Mouse (Mus musculus): ENCODE measurements around the gene Prkcz. TPM values are rescaled to one million over a fixed set of nuclear protein-coding genes. Genes with fewer than 3 reads are reported as not detected.

Gene Prkcz
- total RNA-seq, 2 experiments from 2014 or later, result 161 to 170 TPM

DNA sequence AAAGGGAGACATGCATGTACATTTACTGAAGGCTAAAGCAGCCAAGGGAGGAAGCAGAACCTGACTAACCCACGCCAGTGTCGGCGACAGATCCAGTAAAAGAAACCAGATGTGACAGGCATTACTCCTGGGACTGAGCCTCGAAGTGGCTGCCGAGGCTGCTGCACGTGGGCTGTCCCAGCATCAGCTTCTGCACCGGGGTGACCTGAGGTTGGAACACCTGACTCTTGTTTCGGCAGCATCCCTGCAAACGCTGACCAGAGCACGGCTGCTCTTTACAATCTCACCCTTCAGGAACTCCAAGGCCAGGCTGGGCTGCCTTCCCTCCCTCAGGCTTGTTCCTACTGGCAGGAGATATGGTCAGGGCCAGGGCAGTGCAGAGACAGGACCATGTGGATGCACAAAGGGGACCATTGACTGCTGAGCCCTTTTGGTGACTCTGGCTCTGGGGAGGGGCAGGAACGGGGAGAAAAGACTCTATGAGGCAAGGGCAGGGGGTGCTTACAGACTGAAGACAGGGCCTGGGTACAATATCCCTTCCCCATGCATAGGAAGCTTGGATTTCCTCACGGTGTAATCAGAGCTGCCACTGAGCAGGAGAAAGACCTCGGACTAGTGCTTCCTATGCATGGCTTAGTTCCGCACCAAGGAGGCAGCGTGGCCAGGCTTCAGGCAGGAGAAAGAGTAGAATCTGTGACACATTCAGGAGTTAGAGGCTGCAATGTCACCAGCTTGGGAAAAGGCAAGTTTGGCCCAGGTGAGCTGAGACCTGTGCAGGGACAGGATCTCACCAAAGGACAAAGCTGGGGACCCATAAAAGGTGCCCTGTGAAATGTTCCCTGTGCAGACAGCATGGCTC, 76.4 kb downstream of the Prkcz start:
- DNase-seq (ENCODE audit: extremely low spot score in 1 of 2, low spot score in 1 of 2), result no peak

DNA sequence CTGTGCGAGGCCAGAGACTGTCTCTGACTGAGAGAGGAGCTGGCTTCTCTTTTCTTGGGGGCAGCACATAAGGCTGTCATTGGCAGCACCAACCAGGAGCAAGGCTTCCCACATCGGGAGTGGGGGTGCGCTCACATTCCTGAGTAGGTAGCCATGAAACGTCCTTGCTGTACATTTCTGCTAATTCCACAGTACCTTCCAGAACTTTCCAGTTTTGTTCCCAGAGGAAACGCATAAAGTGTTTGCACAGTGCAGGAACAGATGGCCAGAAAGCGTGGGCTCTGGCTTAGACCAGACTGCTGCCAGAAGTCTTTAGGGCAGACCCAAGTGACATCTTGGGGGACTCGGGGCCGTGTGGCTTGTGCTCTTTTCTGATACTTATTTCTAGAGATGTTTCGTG, 77.6 kb downstream of the Prkcz start:
- DNase-seq (ENCODE audit: extremely low spot score in 1 of 2, low spot score in 1 of 2), result no peak

DNA sequence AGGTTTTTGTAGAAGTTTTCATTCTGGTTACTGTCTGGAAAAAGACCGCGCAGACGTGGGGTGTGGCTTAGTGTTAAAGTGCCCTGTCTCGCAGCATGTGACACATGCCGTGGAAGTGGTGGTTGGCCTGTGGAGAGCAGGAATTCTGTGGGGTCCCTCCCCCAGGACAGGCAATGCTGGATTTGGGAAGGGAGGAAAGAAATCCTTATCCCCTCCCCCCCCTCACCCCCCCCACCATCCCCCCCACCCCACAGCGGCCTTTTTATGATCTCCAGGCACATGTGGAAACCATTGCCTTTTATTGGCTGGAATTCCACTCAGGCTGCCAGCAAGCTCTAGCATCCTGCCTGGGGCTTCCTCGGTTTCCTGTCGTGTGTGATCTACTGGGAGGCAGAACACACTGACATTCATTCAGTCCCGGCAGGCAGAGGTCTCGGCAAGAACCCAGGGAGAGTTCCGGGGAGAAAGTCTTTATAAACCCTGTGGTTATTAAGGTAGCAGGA, 78.1 kb downstream of the Prkcz start:
- no peak for DNase-seq (ENCODE audit: extremely low spot score in 1 of 2, low spot score in 1 of 2)

DNA sequence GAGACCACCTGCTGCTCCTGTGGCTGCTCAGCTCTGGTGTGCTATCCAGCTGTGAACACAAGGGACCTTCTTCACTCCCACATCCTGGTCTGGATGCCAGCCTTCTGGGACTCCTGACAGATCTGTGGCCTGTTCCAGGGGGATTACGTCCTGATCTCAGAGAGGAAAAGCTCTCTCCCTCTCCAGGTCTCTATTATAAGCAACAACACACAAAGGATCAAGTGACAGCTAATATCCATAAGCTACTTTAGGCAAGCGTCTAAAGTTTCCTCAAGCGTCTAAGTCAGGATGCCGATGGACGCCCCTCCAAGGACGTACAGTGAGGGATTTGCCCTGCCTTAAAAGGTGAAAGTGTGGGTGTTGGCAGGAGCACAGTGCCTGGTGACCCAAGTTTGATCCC, 78.9 kb downstream of the Prkcz start:
- no peak for DNase-seq (ENCODE audit: extremely low spot score in 1 of 2, low spot score in 1 of 2)

DNA sequence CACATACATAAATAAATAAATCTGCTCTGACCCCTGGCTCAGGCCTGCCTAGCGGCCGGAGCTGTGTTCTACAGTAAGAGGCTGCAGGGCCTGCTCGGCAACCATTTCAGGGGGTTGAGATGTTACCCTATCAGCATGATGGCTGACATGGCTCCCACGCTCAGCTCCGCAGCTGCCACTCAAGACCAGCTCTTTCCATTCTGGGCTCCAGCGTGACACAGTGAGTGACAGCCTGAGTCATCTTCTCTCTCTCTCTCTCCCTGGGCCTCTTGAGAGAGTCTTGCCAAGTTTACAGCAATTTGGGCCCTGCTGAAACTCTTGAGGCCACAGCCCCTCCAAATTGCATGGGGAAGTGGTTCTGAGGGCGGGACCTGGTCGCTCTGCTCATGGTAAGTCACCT, 79.5 kb downstream of the Prkcz start:
- no peak for DNase-seq (ENCODE audit: extremely low spot score in 1 of 2, low spot score in 1 of 2)

DNA sequence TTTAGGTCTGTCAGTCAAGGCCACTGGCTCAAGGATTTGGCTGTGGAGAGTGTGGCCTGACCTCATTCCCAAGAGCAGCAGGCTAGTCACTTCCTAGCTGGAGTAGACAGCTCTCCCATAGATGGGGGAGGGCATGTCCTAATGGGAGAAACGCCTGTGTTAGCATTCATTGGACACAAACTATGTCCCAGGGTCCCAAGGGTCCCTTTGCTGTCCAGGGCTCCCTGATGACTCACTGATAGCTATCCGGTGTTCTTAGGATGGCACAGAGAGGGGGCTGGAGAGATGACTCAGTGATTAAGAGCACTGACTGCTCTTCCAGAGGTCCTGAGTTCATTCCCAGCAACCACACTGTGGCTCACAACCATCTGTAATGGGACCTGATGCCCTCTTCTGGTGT, 79.9 kb downstream of the Prkcz start:
- no peak for DNase-seq (ENCODE audit: extremely low spot score in 1 of 2, low spot score in 1 of 2)

DNA sequence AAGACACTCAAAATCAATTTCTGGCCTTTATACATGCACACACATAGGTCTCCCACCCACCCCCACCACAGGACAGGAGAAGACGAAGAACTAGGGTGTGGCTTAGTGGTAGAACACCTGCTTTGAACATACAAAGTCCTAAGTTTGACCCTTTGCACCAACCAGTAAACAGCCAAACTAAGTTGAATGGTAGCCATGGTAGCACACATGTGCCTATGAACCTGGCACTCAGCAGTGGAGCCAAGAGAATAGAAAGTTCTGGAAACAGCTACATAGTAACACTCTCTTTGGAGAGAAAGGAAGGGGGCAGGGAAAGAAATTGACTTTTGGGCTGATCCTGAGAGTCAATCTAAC, 80.4 kb downstream of the Prkcz start:
- DNase-seq (ENCODE audit: extremely low spot score in 1 of 2, low spot score in 1 of 2), result no peak

DNA sequence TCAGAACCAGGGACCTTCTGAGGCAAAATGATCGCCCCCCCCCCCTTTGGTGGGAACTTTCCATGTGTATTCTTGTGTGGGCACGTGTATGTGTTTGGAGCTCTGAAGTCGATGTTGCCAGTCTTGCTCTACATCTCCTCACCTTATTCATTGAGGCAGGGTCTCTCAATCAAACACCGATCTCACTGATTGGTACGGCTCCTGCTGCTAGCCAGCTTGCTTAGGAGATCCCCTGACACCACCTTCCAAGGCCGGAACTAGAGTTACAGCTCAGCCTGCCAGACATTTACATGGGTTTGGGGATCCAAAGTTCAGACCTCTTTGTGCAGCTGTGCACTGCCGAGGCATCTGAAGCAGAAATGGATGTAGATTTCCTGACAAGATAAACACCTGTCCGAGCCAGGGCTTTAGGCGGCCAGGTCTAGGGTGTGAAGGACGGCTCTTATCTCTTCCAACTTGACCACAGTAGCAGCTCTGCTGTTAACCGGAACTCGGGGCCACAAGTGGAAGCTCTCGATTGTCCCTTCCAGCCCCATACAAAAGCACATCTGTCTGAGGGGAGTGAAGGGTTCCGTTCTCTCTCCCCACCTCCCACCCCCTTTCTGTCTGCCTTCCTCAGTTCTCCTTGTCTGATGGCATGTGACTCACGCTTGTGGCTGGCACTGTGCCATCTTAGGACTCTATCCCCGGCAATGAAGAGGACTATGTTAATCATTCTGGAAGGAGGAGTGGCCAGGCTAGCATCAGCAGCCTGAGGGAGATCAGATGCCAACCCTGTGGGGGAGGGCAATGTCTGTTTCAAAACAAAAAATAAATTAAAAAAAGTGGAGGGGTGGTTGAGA, 81.0 kb downstream of the Prkcz start:
- no peak for DNase-seq (ENCODE audit: extremely low spot score in 1 of 2, low spot score in 1 of 2)

DNA sequence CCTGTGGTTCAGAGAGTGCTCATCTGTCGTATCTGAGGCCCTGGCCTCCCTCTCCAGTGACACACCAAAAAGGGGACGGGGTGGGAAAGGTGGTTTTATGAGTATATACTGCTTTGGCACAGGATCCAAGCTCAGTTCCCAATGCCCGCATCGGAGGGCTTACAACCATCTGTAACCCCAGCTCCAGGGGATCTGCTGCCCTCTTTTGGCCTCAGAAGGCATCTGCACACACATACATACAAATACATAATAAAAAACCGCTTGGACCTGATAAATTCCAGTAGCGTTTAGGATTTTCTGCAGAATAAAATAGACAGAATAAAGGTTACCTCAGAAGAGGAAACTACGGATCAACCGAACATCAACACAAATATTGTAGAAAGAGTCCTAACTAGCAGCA, 82.1 kb downstream of the Prkcz start:
- DNase-seq (ENCODE audit: extremely low spot score in 1 of 2, low spot score in 1 of 2), result no peak

DNA sequence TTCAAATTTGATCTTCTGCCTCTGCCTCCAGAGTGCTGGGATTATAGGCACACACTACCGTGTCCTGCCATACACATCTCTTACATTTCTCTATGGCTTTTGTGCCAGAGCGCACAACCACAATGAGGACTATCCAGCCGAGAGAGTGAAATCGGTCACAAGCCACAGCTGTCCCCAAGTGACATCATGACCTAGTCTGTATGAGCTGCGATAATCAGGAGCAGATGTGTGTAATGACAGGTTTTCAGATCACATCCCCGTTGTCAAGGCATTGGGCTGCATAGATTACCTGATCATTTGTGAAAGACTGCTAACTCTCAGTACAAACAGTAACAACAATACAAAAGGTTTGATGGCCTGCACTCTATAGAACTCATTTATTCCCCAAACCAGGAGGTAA, 83.2 kb downstream of the Prkcz start:
- DNase-seq (ENCODE audit: extremely low spot score in 1 of 2, low spot score in 1 of 2), result no peak

DNA sequence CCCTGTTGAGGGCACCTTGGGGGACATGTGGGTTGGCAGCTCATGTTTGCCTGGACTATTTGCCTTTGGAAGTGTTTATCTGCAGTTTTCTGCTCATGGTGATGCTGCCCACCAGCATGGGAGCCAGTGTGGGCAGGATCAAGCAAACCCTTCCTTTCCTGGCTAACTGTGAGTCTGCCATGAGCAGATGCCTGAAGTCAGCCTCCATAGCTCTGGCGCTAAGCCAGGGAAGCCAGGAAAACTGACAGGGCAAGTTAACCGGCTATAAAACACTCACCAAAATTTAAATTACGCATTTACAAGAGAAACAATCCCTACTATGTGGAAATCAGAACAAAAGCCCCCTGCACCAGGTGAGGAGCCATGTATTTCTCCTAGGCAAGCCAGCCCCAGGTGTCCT, 86.3 kb downstream of the Prkcz start:
- DNase-seq (ENCODE audit: extremely low spot score in 1 of 2, low spot score in 1 of 2), result no peak

DNA sequence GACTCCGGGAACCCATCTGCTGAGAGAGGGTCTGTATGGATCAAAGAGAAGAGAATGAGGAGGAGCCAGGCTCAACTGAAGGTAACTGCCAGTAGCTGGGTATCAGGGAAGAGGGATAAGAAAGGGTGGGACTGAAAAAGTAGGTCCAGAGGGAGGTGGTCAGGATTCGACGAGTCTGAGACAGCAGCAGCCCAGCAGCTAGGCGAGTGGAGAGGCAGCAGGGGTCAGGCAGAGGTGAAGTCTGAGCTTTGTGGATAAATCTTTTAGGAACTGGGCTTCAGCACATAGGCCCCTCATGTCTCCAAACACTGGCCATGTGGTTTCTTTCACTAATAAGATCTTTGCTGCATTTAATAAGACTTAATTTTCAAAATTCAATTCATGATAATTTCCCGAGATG, 86.7 kb downstream of the Prkcz start:
- no peak for DNase-seq (ENCODE audit: extremely low spot score in 1 of 2, low spot score in 1 of 2)

DNA sequence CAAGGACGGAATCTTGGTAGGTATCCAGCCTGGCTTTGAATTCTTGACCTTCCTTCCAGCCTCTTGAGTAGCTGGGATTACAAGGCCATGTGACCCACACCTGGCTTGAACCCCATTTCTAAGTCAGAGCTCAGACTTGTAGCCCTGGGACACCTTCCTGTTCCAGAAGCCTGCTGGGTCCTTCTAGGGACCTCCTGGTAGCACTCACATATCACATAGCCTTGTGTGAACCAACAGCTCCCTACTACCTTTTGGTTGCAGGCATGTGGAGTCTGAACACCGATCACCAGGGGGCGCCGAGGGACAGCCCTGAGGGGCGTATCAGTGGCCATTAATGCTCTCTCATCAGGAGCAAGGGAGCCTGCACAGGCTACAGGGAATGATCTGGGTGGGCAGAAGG, 92.8 kb downstream of the Prkcz start:
- peak; percentile 51 to 82 for DNase-seq (ENCODE audit: extremely low spot score in 1 of 2, low spot score in 1 of 2)

DNA sequence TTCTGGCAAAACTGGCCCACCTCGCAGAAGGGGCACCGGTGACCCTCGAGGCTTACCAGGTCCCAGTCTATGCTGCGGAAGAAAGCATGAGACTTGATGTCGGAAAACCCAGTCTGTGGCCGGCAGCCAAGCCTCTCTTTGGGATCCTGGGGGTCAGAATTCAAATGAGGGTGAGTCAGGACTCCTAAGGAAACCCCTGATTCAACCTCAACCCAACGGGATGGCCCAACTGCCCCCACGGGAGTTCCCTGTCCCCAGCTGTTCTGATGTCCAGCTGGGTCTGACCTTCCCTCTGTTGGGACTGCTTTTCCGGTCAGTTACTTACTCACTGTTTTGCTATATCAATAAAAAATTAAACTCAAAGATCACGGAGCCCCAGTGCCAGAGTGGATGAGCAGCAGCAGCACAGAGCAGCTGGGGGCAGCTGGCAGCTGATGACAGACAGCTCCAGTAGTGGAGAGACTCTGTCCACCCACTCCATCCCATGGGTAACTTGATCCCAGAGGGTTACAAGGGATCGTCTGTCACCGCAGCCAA, 93.5 kb downstream of the Prkcz start:
- no peak for DNase-seq (ENCODE audit: extremely low spot score in 1 of 2, low spot score in 1 of 2)

DNA sequence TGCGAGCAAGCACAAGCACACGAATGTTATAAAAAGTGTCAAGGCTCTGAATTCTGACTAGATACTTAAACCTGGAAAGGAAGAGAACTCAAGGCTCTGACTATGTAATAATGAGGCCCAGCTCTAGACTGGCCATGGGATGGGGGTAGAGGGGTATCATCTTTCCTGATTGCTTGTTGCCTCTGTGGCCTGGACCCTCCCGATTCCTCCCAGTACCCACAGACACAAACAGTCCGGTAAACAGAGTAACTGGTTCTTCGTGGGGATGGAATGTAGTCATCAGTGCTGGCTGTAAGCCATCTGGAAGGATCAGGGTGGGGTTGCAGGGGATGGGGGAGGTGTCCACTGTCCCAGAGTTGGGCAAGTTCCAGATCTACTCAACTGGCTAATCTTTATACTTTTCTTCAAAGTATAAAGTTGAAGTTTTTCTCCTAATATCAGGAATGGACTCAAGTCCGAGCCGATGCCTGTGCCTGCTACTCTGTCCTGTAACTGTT, 94.1 kb downstream of the Prkcz start:
- no peak for DNase-seq (ENCODE audit: extremely low spot score in 1 of 2, low spot score in 1 of 2)

DNA sequence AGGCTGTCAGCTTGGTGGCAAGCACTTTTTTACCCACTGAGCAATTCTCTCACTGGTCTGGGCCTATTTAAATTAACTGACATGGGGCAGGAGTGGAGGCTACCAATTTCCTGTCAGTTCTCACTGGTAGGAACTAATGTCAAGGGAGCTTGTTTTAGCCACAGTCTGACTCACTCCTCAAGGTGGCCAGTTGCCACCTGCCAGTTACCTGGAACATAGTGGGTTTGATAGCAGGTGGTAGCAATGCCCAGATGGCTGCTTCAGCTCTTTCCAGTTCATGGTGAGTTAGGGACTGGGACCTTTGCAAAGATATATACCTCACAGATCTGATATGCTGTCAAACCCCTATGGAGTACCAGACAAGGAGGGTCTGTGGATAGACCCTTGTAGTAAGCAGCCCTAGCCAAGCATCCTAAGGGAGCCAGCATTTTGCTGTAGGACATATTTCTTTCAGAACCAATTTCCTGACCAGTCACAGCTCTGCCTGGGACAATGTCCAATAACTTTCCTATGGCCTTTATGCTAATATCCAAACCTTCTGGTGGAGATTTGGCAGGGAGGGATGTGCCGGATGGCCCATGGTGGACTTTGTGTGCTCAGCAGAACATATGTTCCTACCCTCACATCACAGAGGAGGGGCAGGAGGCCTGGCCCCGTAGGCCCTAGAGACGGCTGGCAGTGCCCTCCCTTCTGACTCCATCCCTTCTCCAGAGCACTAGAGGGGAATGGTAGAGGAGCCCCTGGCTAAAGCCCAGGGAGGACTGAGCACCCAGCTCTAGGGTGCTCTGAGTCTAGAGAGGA, 96.4 kb downstream of the Prkcz start:
- DNase-seq (ENCODE audit: extremely low spot score in 1 of 2, low spot score in 1 of 2), result no peak

DNA sequence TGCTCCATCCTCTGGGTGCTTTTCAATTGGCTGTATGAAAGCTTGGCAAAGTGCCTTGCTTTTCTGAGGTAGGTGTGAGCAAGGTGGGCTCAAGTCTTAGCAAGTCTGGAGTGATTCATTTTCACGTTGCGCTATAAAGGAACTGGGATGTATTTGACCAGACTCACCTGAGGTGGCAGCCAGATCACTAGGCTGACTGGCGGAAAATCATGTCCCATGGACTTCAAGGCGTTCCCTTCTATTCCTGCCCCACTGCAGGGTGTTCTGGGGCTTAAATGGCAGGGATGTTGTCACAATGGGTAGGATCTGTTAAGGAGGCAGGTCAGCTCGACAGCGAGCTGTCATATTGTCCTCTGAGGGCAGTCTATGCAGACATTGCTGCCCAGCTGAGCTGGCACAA, 108.9 kb downstream of the Prkcz start:
- DNase-seq (ENCODE audit: extremely low spot score in 1 of 2, low spot score in 1 of 2), result no peak

DNA sequence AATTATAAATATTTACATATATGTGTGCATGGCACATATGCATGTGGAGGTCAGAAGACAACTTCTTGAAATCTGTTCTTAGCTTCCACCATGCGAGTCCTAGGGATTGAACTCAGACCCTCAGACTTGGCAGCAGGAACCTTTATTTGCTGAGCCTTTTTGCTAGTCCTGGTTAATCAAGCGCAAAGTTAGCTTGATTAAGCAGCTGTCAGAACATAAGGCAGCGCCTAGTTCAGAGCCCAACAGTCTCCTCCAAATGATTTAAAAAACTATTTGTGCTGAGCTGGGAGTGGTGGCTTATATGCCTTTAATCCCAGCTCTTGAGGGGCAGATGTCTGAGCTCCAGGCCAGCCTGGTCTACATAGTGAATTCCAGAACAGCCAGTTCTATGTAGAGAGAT, 110.0 kb downstream of the Prkcz start:
- no peak for DNase-seq (ENCODE audit: extremely low spot score in 1 of 2, low spot score in 1 of 2)

DNA sequence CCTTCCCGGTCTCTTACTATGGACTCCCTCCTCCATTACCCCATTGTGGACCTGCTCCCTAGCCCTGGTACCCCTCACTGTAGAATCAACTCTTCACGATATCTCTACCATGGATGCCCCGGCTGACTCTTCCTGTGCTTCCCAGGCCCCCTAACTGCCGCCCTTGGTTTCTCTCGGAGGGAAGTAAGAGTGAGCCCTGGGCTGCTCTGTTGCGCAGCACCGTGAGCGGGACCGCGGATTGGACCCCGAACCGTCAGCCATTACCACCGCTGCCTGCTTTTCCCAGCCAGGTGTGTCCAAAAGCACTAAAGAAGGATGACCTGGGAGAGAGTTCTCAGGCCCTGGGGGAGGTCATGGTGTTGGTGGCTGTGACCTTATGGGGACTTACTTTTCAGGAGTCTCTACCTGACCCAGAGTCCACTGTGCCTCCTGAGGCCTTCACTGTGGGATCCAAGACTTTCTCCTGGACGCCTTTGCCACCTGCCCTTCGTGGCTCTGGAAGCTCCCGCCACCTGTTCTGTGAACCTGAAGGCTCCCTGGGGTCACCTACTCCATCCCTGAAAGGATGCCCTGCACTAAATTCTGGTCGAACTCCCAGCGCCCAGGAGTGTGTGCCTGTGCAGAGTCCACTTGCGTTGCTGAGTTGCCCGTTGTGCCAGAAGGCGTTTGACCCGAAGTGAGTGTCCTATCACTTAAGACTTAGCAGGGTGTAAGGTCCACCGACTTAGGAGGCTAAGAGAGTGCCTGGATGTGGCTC, 110.6 kb downstream of the Prkcz start:
- peak; percentile 23 to 26 for DNase-seq (ENCODE audit: extremely low spot score in 1 of 2, low spot score in 1 of 2)

Measured in layer of hippocampus, postnatal 25 days (tissue).